Mouse (Mus musculus): ENCODE data around the gene Adamts20. TPM values are rescaled to one million over a fixed set of nuclear protein-coding genes. Genes with fewer than 3 reads are reported as not detected.
"Not testable (repeated sequence)": the region's sequence is repeated elsewhere in the genome, so short reads cannot be mapped to it uniquely, and the experiment has no call there.

Gene Adamts20
- under 1 TPM; 0.06 to 0.32 (median 0.14) TPM for total RNA-seq (2022)

- no peak for DNase-seq (ENCODE audit: low spot score)
These were observed at the start of gene Adamts20 for GRCm38 (mm10) chr15:94465318-94465717. Adamts20 (minus strand) TSS chr15:94465418.

GRCm38 (mm10) chr15:94503451-94504215, 38.4 kb upstream of the Adamts20 start:
- DNase-seq (ENCODE audit: low spot score): no peak

GRCm38 (mm10) chr15:94499260-94499659, 34.0 kb upstream of the Adamts20 start:
- DNase-seq (ENCODE audit: low spot score): no peak

- no peak for DNase-seq (ENCODE audit: low spot score)
These were observed 30.7 kb upstream of the Adamts20 start for GRCm38 (mm10) chr15:94495936-94496335.

- DNase-seq (ENCODE audit: low spot score): no peak
These were observed 29.2 kb upstream of the Adamts20 start for GRCm38 (mm10) chr15:94494445-94494844.

- DNase-seq (ENCODE audit: low spot score): no peak
These were observed 24.2 kb upstream of the Adamts20 start for GRCm38 (mm10) chr15:94489433-94489832.

- DNase-seq (ENCODE audit: low spot score): not testable (repeated sequence)
These were observed 22.8 kb upstream of the Adamts20 start for GRCm38 (mm10) chr15:94488028-94488427.

- no peak for DNase-seq (ENCODE audit: low spot score)
These were observed 17.3 kb upstream of the Adamts20 start for GRCm38 (mm10) chr15:94482555-94482954.

- no peak for DNase-seq (ENCODE audit: low spot score)
These were observed 15.6 kb upstream of the Adamts20 start for GRCm38 (mm10) chr15:94480792-94481191.

- no peak for DNase-seq (ENCODE audit: low spot score)
These were observed 15.0 kb upstream of the Adamts20 start for GRCm38 (mm10) chr15:94480248-94480647.

- no peak for DNase-seq (ENCODE audit: low spot score)
These were observed 14.4 kb upstream of the Adamts20 start for GRCm38 (mm10) chr15:94479513-94480136.

GRCm38 (mm10) chr15:94478706-94479105, 13.5 kb upstream of the Adamts20 start:
- no peak for DNase-seq (ENCODE audit: low spot score)

GRCm38 (mm10) chr15:94477287-94477686, 12.1 kb upstream of the Adamts20 start:
- no peak for DNase-seq (ENCODE audit: low spot score)

- DNase-seq (ENCODE audit: low spot score): no peak
These were observed 10.8 kb upstream of the Adamts20 start for GRCm38 (mm10) chr15:94475975-94476374.

GRCm38 (mm10) chr15:94470361-94470760, 5.1 kb upstream of the Adamts20 start:
- no peak for DNase-seq (ENCODE audit: low spot score)

- DNase-seq (ENCODE audit: low spot score): no peak
These were observed 337 bp downstream of the Adamts20 start for GRCm38 (mm10) chr15:94464881-94465280.

GRCm38 (mm10) chr15:94463251-94463650, 2.0 kb downstream of the Adamts20 start:
- no peak for DNase-seq (ENCODE audit: low spot score)

GRCm38 (mm10) chr15:94462206-94462605, 3.0 kb downstream of the Adamts20 start:
- no peak for DNase-seq (ENCODE audit: low spot score)

GRCm38 (mm10) chr15:94461166-94461565, 4.1 kb downstream of the Adamts20 start:
- DNase-seq (ENCODE audit: low spot score): no peak

- no peak for DNase-seq (ENCODE audit: low spot score)
These were observed 7.4 kb downstream of the Adamts20 start for GRCm38 (mm10) chr15:94457636-94458390.

- DNase-seq (ENCODE audit: low spot score): no peak
These were observed 12.4 kb downstream of the Adamts20 start for GRCm38 (mm10) chr15:94452848-94453247.

GRCm38 (mm10) chr15:94451600-94451999, 13.6 kb downstream of the Adamts20 start:
- DNase-seq (ENCODE audit: low spot score): no peak
